Mouse (Mus musculus) ES-E14 (cell line): ENCODE measurements around the gene Slc1a2.

ENCODE experiments used
- HCFC1 ChIP-seq: IDR thresholded peaks from 2 replicates; pipeline ENCODE4 v1.6.1; 2012; ENCODE audit warnings: low read length, inconsistent platforms, borderline replicate concordance; ENCODE audit not compliant: insufficient read depth
- MAFK ChIP-seq: IDR thresholded peaks from 2 replicates; pipeline ENCODE4 v1.6.1; 2014; ENCODE audit warnings: mild to moderate bottlenecking, low read depth, low read length, inconsistent platforms; ENCODE audit not compliant: insufficient read depth
- ZC3H11A ChIP-seq: IDR thresholded peaks from 2 replicates; pipeline ENCODE4 v1.6.1; 2012; ENCODE audit warnings: low read depth, mild to moderate bottlenecking, inconsistent platforms, low read length, borderline replicate concordance
- ZNF384 ChIP-seq: IDR thresholded peaks from 2 replicates; pipeline ENCODE4 v1.6.1; 2012; ENCODE audit warnings: low read depth, low read length, inconsistent platforms

- no peak for TF ChIP-seq ZC3H11A
- no peak for TF ChIP-seq HCFC1
- no peak for TF ChIP-seq MAFK
- no peak for TF ChIP-seq ZNF384
Observed at GRCm38 (mm10) chr2:102648845-102649500, 9.5 kb upstream of the Slc1a2 start.
